Mouse (Mus musculus) ES-CJ7 (cell line): ENCODE measurements around the gene Gm12166.

Experiments
- DNase-seq: peaks from one replicate; pipeline ENCODE4 v3.0.0; 2011; ENCODE audit warnings: low read depth, low spot score

Gm12166 gene

DNA sequence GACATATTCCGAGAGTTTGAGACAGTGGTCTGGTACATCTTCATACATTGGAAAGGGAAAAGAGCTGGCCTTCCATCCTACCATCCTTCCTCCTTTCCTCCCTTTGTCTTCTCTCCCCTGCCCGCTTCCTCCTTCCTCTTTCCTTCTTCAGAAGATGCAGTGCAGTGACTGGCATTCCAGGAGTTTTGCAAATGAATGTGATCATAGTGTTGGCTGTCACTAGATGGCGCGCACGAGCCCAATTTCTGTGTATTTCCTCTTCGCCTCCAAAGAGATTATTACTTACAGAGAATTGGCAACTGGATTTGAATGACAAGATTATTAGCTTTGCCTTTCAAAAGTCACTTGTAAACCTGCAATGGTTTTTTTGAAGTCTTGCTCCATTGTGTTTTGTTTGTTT, 36.1 kb downstream of the Gm12166 start:
- peak; percentile 63 for DNase-seq
